Mouse (Mus musculus) heart, embryonic 12.5 days (tissue): Measurements from ENCODE around the gene Mrtfa. TPM values are rescaled to one million over a fixed set of nuclear protein-coding genes. Genes with fewer than 3 reads are reported as not detected.

ENCODE experiments used
- ATAC-seq: fragments of 200-750 bp; cut with Nextera tagmentation; 2 replicates; pipeline ENCODE4 v1.8.0; 2017; ENCODE audit warnings: moderate TSS enrichment, moderate library complexity; ENCODE audit not compliant: insufficient number of reproducible peaks, low FRiP score
- H3K27ac ChIP-seq: fragments of 300-500 bp; sonication (generic); 2 replicates; pipeline ENCODE4 v1.5.1; 2016; ENCODE audit warnings: mild to moderate bottlenecking, moderate library complexity; ENCODE audit not compliant: poor library complexity, severe bottlenecking
- H3K27me3 ChIP-seq: fragments of 300-500 bp; sonication (generic); replicated peaks from 2 replicates; pipeline ENCODE4 v1.6.1; 2016; ENCODE audit warnings: mild to moderate bottlenecking, moderate library complexity
- H3K36me3 ChIP-seq: fragments of 300-500 bp; sonication (generic); 2 replicates; pipeline ENCODE4 v1.6.1; 2016; ENCODE audit warnings: mild to moderate bottlenecking, moderate library complexity
- H3K4me1 ChIP-seq: fragments of 300-500 bp; sonication (generic); replicated peaks from 2 replicates; pipeline ENCODE4 v1.6.1; 2016; ENCODE audit warnings: mild to moderate bottlenecking
- H3K4me2 ChIP-seq: fragments of 300-500 bp; sonication (generic); 2 replicates; pipeline ENCODE4 v1.6.1; 2016; ENCODE audit warnings: mild to moderate bottlenecking, moderate library complexity
- H3K4me3 ChIP-seq: fragments of 300-500 bp; sonication (generic); 2 replicates; pipeline ENCODE4 v1.5.1; 2016; ENCODE audit warnings: mild to moderate bottlenecking
- H3K9ac ChIP-seq: fragments of 300-500 bp; sonication (generic); 2 replicates; pipeline ENCODE4 v1.6.1; 2016; ENCODE audit warnings: mild to moderate bottlenecking, moderate library complexity
- H3K9me3 ChIP-seq: fragments of 300-500 bp; sonication (generic); replicated peaks from 2 replicates; pipeline ENCODE4 v1.6.1; 2016; ENCODE audit warnings: mild to moderate bottlenecking, moderate library complexity
- WGBS: fragments of 180-500 bp; shearing (Covaris S2); methylation state at CpG from one replicate; pipeline ENCODE4 v1.1.7; 2016; 5-methylcytosine and 5-hydroxymethylcytosine counted together
- polyA plus RNA-seq: library from polyadenylated mRNA; unstranded; fragments of >200 nt; fragmentation: Nextera tagmentation; extraction: Ambion mirVana; gene quantifications from 2 replicates; pipeline ENCODE4 v1.2.1, GENCODE M21; 2016

The Mrtfa gene
- polyA plus RNA-seq, 1 experiment from 2014 or later, result 19.4 TPM

DNA sequence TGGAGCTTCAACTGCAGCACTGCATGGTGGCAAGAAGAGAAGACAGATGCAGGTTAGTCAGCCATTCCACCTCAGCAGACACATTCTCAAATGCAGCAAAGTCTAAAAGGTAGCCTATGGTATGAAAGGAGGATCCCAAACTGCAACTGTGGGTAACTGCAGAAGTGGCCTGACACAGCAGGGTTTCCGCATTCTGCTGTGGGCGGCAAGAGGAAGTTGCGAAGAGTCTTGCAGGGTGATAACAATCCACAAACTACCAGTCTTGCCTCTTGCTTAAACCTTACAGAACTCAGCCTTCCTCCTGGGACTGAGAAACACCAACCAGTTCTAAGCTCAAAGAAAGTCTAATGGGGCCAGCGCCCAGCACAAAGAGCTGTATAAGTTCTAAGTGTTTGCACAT lies 145.2 kb downstream of the Mrtfa start:
- Histone ChIP-seq H3K27me3 (no peaks in the 10 kb centered on the region), H3K27ac (no peak overlapping the region), H3K4me1 (peaks cover 43% of the 10 kb centered on the region), H3K36me3 (peaks cover 10% of the 10 kb centered on the region), H3K9me3 (no peaks in the 10 kb centered on the region), H3K9ac (no peak overlapping the region), H3K4me2 (no peak overlapping the region), H3K4me3 (no peak overlapping the region)
- 75% methylated on average over 4 of the region's 4 CpGs for WGBS
- ATAC-seq, result no peak

DNA sequence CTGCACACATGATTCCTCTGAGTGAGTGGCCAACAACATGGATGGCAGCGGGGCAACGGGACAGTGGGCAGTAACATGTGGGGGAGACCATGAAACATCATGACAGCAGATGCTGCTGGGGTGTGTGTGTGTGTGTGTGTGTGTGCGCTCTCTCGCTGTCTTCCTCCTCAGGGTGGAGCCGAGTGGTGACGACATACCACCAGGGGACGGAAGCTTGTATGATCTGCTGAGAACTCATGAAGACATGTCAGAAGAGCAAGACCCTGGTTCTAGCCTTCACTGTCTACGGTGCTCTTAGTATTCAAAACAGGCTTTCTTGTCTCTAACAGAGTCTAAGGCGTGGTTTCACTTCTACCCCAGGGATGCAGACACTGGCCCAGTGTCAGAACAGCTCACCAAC lies 146.1 kb downstream of the Mrtfa start:
- Histone ChIP-seq H3K27ac (no peak overlapping the region), H3K36me3 (peaks cover 10% of the 10 kb centered on the region), H3K4me2 (no peak overlapping the region), H3K27me3 (no peaks in the 10 kb centered on the region), H3K4me3 (no peak overlapping the region), H3K9ac (no peak overlapping the region), H3K9me3 (no peaks in the 10 kb centered on the region), H3K4me1 (peaks cover 35% of the 10 kb centered on the region)
- 89% methylated on average over 9 of the region's 9 CpGs for WGBS
- no peak for ATAC-seq

DNA sequence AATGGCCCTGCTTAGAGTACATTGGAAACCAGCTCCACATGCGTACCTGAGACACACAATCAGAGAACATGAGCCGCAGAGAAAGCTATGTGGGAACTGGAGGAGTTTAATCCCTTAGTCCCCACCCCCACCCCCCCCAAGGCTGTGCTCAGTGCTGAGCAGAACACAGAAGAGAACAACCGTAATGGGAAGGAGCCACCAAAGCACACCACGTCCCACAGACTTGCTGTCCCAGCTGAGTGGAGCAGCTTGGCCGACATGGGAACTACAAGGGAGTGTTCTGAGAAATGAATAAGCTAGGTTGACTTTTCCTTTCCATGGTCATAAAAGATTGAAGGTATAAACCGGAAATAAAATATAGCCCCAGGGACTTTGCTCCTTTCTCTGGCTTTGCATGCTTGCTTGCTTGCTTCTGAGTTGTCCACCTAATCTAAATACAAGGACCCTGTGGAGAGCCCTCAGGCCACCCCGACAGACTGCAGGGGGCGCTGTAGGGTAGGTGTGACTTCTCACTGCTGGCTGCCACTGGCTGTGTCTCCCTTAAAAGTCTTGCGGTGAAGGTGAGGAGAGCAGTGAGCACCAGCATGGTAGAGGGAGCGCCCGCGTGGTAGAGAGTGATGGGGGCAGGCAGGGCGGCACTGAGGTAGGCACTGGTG lies 148.2 kb downstream of the Mrtfa start:
- Histone ChIP-seq H3K4me1 (peaks cover 22% of the 10 kb centered on the region), H3K4me3 (no peak overlapping the region), H3K27ac (0 out of 2 replicates have a peak overlapping the region, but pooled peaks have one; percentile 4), H3K36me3 (peaks cover 10% of the 10 kb centered on the region), H3K9ac (no peak overlapping the region), H3K4me2 (no peak overlapping the region), H3K27me3 (no peaks in the 10 kb centered on the region), H3K9me3 (no peaks in the 10 kb centered on the region)
- 54% methylated on average over 13 of the region's 13 CpGs for WGBS
- ATAC-seq, result no peak

DNA sequence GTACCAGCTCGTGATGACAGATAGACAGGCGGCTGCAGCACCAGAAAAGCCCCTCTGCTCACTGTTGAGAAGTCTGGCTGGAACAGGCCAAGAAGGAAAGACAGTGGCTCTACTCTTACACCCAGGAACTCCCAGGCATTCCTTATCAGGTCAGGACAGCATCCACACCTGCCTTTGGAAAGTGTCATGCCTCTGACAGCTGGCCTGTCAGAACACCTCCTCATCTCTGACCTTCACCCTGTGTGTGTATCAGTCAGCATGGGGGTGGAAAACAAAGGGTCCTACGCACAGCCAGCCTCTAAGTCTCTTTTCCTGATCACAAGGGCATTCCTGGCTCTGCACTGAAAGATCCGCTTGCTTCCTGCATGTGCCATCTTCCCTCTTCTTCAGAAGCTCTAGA lies 148.8 kb downstream of the Mrtfa start:
- peaks cover 10% of the 10 kb centered on the region for H3K36me3 ChIP-seq
- ATAC-seq, result no peak; the same call in 1 of the 2 replicates
- no peaks in the 10 kb centered on the region for H3K9me3 ChIP-seq
- peak overlapping the region; percentile 4; the same call in 1 of the 2 replicates for H3K27ac ChIP-seq
- no peaks in the 10 kb centered on the region for H3K27me3 ChIP-seq
- peaks cover 19% of the 10 kb centered on the region for H3K4me1 ChIP-seq
- H3K9ac ChIP-seq, result 0 out of 2 replicates have a peak overlapping the region, but pooled peaks have one; percentile 20
- no peak overlapping the region for H3K4me2 ChIP-seq
- 32% methylated on average over 4 of the region's 4 CpGs for WGBS
- no peak overlapping the region for H3K4me3 ChIP-seq

DNA sequence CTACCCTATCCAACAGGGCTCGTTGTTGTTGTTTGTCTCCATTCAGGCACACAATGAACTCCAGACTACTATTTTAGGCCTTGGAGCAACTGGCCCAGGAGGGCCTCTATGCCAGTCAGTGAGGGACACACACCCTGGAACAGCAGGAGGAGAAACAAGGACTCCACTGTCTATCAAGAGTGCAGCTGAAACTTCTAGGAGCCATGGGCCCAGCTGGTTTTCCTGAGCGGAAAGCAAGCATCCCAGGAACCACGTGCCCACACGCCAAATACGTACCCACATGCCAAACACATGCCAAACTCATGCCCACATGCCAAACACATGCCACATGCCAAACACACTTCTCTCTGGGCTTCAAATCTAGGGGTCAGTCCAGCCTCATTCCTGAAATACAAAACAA lies 152.1 kb downstream of the Mrtfa start:
- no peaks in the 10 kb centered on the region for H3K9me3 ChIP-seq
- ATAC-seq, result no peak
- no peak overlapping the region for H3K4me2 ChIP-seq
- WGBS, result 85% methylated on average over 5 of the region's 5 CpGs
- H3K9ac ChIP-seq, result no peak overlapping the region
- H3K27ac ChIP-seq, result no peak overlapping the region
- H3K4me3 ChIP-seq, result no peak overlapping the region
- H3K36me3 ChIP-seq, result no peaks in the 10 kb centered on the region
- H3K27me3 ChIP-seq, result no peaks in the 10 kb centered on the region
- peaks cover 45% of the 10 kb centered on the region for H3K4me1 ChIP-seq

DNA sequence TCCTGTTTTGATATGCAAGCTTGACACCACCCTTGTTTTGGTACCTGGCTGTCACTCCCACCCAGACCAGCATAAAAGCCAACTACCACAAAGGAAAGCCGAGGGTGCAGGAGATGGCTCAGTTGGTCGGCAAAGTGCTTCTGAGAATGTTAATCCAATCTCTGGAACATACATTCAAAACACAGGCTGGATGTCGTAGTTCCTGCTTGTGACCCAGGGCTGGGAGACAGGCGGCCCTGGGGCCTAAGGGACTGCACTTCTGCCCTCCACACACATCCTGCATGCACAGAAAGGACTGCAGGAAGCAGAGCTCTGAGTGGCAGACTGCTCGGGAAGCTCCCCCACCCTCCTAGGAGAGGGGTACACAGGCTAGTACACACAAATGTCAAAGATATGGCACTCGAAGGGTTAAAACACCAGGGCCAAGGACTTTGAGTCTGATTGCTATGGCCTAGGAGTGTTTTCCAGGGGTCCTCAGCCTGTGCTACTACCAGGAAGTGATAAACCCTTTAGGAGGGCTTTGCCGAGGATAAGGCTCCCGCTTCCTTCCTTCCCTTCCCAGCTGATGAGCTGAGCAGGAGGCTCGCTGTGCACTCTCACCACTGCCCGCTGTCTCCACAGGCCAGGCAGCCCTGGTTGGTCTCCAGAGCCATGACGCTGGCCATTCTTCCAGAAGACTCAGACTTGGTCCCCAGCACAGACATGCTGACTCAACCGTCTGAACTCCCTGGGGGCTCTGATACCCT lies 155.0 kb downstream of the Mrtfa start:
- H3K4me2 ChIP-seq, result no peak overlapping the region
- no peak overlapping the region for H3K4me3 ChIP-seq
- peak overlapping the region; percentile 42 for H3K27ac ChIP-seq
- H3K27me3 ChIP-seq, result no peaks in the 10 kb centered on the region
- peak; percentile 60; the same call in 1 of the 2 replicates for ATAC-seq
- no peaks in the 10 kb centered on the region for H3K9me3 ChIP-seq
- WGBS, result 39% methylated on average over 12 of the region's 12 CpGs
- H3K4me1 ChIP-seq, result peaks cover 33% of the 10 kb centered on the region
- H3K36me3 ChIP-seq, result no peaks in the 10 kb centered on the region
- H3K9ac ChIP-seq, result peak overlapping the region; percentile 34; the same call in 1 of the 2 replicates

DNA sequence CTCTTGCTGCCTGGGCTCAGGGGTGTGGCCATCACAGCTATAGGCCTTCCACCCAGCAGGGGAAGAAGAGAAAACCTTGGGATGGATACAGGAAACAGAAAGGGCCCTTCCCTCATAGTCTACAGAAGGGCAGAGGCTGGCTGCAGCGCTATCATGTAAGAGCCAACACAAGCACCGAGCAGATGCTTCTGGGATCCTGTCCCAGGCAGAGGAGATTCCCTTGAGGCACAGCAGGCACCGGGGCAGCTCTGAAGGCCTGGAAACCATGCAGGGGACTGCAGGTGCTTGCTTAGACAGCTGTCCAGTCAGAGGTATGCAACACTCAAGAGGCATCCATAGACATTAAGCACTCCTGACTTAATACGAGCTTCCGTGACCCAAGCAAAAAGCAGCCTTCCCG lies 156.4 kb downstream of the Mrtfa start:
- H3K36me3 ChIP-seq, result no peaks in the 10 kb centered on the region
- H3K9ac ChIP-seq, result no peak overlapping the region
- no peak for ATAC-seq
- no peak overlapping the region for H3K27ac ChIP-seq
- H3K9me3 ChIP-seq, result no peaks in the 10 kb centered on the region
- no peaks in the 10 kb centered on the region for H3K27me3 ChIP-seq
- no peak overlapping the region for H3K4me3 ChIP-seq
- H3K4me1 ChIP-seq, result peaks cover 33% of the 10 kb centered on the region
- no peak overlapping the region for H3K4me2 ChIP-seq
- whole genome bisulfite sequencing, result 48% methylated on average over 6 of the region's 6 CpGs

DNA sequence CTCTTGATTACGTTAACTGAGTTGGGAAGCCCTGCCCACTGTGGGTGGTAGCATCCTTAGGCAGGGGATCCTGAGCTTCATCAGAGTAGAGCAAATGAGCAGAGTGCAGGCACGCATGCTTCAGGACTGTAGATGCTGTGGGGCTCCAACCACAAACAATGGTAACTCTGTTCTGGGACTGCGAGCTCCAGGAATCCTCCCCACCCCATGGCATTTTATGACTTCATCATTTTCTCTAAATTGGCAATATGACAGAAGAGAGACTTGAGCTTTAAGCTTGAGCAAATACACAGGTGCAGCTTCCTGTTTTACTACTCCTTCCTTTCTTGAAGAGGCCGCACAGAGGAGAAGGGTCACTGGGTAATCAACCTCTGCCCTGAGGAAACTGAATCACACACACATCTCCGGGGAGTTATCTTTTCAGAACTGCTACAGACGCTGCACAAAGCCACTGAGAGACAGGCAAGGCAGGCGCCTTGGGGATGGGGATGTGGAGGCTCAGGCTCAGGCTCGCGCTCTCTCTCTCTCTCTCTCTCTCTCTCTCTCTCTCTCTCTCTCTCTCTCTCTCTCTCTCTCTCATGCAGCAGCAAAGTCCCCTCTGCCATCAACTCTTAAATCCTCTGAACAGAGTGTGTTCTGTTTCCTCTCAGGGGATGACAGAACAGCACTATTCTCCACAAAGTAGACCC lies 157.5 kb downstream of the Mrtfa start:
- no peak overlapping the region for H3K4me2 ChIP-seq
- H3K27ac ChIP-seq, result peak overlapping the region; percentile 45; the same call in 1 of the 2 replicates
- no peak overlapping the region for H3K9ac ChIP-seq
- H3K9me3 ChIP-seq, result no peaks in the 10 kb centered on the region
- peaks cover 34% of the 10 kb centered on the region for H3K4me1 ChIP-seq
- no peak overlapping the region for H3K4me3 ChIP-seq
- ATAC-seq, result no peak
- H3K27me3 ChIP-seq, result no peaks in the 10 kb centered on the region
- no peaks in the 10 kb centered on the region for H3K36me3 ChIP-seq
- WGBS, result 39% methylated on average over 9 of the region's 9 CpGs

DNA sequence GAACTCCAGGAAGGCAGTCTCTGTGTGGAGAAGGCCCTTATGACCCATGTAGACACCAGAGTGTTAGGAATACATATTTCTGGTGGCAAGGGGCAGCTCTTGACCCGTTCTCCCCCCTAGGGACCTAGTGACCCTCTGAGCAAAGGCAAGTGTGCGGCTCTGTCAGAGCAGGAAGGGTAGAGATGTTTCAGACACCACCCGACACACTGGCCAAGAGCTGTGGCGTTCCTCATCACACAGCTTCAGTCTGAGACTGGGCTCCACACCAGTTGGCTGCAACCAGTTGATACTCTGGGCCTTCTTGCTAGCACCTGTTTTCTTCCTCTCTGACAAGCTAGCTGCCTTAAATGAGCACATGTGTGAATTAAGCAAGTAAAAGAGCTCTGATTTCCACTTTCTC lies 158.9 kb downstream of the Mrtfa start:
- peaks cover 48% of the 10 kb centered on the region for H3K4me1 ChIP-seq

DNA sequence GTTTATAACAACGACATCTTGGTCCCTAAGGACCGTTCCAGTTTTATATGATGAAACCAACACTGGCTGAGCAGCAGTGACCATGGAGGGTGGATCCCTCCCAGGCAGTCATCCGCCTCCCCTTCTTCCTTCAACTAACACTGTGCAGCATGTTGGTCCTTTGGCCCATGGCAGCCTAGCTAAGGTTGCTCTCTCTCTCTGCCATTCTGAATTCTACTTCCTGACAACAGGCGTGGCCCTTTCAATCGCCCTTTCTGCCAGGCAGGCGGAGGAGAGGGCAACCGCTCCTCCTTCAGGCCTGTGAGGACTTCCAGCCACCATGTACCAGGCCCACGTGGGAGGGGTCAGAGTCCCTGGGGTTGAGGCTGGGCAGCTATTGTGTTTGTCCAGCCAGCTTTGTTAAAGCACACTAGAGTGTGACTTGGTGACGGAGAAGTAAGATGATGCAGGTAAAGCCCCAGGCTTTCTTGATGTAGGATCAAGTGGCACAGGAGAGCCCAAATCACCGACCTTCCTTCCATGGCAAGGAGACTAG lies 159.6 kb downstream of the Mrtfa start:
- no peaks in the 10 kb centered on the region for H3K27me3 ChIP-seq

More for the DNA sequence above, 158.9 kb downstream of the Mrtfa start:
- WGBS, result 86% methylated on average over 4 of the region's 4 CpGs
- Histone ChIP-seq H3K9ac (no peak overlapping the region), H3K4me3 (no peak overlapping the region), H3K27me3 (no peaks in the 10 kb centered on the region), H3K36me3 (no peaks in the 10 kb centered on the region), H3K4me2 (no peak overlapping the region), H3K9me3 (no peaks in the 10 kb centered on the region), H3K27ac (no peak overlapping the region)
- ATAC-seq, result no peak

More for the DNA sequence above, 159.6 kb downstream of the Mrtfa start:
- no peaks in the 10 kb centered on the region for H3K36me3 ChIP-seq
- no peak overlapping the region for H3K4me2 ChIP-seq
- WGBS, result 83% methylated on average over 10 of the region's 10 CpGs
- ATAC-seq, result no peak
- no peak overlapping the region for H3K9ac ChIP-seq
- no peak overlapping the region for H3K27ac ChIP-seq
- peaks cover 55% of the 10 kb centered on the region for H3K4me1 ChIP-seq
- H3K9me3 ChIP-seq, result no peaks in the 10 kb centered on the region
- no peak overlapping the region for H3K4me3 ChIP-seq
